Mouse (Mus musculus) ES-Bruce4 (cell line): ENCODE results near the gene Galnt3.

Source experiments
- CTCF ChIP-seq: IDR thresholded peaks from one replicate; pipeline ENCODE4 v1.8.1; 2011; ENCODE audit warnings: low read depth, low read length
- EP300 ChIP-seq: IDR thresholded peaks from 2 replicates; pipeline ENCODE4 v1.6.1; 2011; ENCODE audit warnings: low read depth, low read length; ENCODE audit not compliant: insufficient read depth
- POLR2A ChIP-seq: IDR thresholded peaks from one replicate; pipeline ENCODE4 v1.8.1; 2011; ENCODE audit warnings: low read length; ENCODE audit not compliant: insufficient read depth

DNA sequence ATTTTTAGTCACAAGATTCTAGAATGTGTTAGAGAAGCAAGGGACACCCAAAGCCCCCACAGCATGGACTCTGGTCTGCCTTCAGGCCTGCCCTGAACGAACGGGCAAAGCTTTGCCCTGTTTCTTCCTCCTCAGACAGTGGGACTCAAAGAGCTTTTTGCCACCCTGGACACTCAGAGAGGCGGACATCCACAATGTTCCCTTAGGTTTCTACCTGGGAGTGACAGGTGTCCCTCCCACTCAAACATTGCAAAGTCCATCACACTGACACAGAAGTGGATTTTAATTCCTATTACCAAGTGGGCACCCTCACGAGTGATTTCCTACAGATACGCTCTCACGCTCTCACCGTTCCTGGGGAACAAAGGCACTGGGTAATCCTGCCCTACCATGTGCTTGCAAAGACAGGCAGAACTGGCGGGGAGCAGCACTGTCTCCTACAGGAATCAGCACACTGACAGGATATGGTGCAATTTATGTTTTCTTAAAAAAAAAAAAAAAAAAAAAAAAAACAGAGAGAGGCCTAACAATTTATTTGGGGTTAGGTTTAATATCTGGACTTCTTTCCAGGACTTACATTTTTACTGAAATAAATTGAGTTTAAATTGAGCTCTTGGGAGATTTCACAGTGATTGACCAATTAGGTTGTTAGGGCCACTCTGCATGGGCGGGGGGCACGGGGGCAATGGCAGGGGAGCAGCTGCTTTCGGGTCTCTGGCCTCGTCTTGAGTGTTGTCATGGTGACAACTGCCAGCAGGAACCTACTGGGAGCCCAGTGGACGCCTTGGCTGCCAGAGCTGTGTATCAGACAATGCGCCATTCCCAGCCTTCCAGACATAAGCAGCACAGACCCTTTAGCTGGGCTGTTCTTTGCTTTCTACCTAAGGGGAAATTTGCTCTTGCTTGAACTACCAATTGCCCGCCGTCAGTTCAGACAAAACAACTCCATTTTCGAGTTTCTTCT lies 81.1 kb downstream of the Galnt3 start:
- TF ChIP-seq CTCF: no peak
- no peak for TF ChIP-seq POLR2A
- no peak for TF ChIP-seq EP300
